Mouse (Mus musculus) layer of hippocampus, adult 9-10 months (tissue): ENCODE results near the gene Pgam1.
"Not testable (repeated sequence)": the region's sequence is repeated elsewhere in the genome, so short reads cannot be mapped to it uniquely, and the experiment has no call there.

Experiments
- DNase-seq: peaks from one replicate; pipeline ENCODE4 v3.0.0; 2022; ENCODE audit warnings: low spot score

The Pgam1 gene

GRCm38 (mm10) chr19:41912121-41913080, 678 bp downstream of the Pgam1 start:
- no peak for DNase-seq

DNA sequence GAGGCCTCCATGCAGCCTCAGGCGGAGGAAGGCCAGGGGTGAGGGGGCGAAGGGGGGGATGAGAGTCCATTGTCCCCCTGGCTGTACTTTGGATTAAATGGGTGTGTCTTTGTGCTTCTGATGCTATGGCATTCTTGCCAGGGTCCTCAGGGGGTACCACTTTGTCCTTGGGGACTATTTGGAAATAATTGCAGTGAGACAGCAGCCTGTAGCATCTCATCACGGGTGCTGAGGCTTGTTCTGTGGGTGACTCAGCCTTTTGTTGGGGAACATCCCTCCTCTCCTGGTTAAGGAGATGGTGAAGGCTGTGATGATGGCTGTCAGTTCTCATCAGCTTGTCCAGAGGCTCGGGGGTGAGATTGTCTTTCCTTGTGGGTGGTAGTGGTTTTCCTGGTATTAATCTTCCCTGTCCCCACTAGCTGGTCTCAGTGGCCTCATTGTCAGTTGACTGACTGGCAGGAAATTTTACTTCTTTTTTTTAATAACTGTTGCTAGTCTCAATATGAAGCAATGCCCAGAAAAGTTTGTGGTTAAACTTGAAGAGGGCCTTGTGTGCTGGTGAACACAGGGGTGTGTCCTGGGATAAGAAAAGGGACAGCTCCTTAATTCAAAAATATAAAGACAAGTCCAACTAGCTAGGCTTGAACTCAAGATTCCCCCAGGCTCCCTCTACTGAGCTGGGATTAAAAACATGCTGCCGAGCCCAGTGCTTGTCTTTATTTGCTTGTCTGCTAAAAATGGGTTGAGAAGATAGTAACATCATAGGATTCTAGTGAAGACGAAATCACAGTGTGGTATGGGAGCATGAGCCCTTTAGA, 2.3 kb downstream of the Pgam1 start:
- no peak for DNase-seq

GRCm38 (mm10) chr19:41914592-41914882, 2.8 kb downstream of the Pgam1 start:
- DNase-seq, result not testable (repeated sequence)

GRCm38 (mm10) chr19:41915294-41915693, 3.6 kb downstream of the Pgam1 start:
- DNase-seq, result no peak

DNA sequence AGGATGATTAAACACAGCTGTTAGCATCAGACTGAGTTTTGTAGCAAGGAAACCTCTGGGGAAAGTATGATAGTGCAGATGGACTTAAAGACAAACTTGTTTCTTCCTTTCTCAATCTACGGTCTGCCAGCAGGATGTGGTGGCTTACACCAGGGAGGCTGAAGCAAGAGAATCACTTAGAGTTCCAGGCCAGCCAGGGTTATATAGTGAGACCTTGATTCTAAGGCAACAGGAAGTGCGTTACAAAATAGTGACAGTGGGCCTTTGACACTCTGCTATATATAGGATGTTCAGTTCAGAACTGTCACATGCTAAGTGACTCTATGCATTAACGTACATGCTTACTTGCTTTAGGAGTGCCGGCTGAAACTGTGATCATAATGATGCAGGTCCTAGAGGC, 5.1 kb downstream of the Pgam1 start:
- DNase-seq, result no peak

GRCm38 (mm10) chr19:41919471-41919870, 7.7 kb downstream of the Pgam1 start:
- DNase-seq, result no peak

GRCm38 (mm10) chr19:41920412-41921067, 8.8 kb downstream of the Pgam1 start:
- no peak for DNase-seq

DNA sequence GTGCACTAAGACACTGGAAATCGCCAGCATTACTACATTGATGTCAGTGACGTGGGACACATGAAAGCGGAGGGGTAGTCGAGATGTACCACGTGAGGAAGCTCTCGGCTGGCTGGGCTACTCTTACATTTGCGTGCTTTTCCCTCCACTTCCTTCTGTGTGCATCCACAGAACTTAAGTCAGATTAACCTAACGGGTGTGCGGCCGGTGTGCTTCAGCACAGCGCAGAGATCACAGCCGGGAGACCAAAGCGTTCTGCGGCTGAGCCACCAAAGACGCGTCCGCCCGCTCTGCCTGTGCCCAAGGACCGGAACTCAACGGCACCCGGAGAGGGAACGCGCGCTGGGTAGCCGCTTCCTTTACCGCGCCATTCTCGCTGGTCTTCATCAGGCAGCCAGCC, 21.0 kb downstream of the Pgam1 start:
- DNase-seq, result no peak

- peak; percentile 100 for DNase-seq
Measured at GRCm38 (mm10) chr19:41933179-41934086, 21.7 kb downstream of the Pgam1 start, which contains the start of the genes Exosc1 and Zdhhc16. Exosc1 (minus strand) TSS chr19:41933423. Zdhhc16 (plus strand) TSS chr19:41933480.

DNA sequence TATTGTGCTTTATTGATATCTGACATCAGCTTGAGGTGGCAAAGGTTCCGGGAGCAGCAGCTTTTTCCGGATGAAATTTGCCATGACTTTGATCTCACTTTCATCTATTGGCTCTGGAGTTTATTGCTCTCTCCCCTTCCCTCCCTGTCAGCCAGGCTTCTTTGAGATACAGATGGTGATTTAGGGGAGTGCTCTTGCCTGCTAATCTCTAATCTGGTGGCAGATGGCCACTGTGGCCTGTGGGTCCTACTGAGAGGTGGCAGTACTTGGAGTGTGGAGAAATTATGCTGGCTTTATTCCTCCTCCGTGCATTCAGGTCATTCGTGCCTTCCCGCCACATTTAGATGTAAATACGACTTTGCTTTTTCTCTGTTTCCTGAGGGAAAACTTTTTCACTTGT, 22.4 kb downstream of the Pgam1 start:
- DNase-seq, result no peak

DNA sequence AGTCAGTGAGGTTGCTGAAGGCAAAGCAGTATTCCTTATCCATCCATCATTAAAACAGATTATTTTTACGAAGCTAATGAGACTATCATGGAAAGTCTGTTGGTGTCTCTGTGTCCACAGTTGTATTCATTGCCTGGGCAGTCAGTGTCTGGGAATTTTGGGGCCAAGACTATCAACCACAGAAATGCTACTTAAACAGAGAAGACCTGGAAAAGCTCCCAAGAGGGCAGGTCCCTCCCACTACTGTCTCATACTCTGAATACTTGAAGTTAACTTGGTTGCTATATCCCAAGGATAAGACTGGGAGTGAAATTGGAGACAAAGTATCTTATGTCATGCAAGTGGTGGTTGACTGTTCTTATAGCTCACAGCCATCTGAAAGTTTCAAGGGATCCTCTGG, 24.2 kb downstream of the Pgam1 start:
- no peak for DNase-seq

GRCm38 (mm10) chr19:41938539-41938938, 26.8 kb downstream of the Pgam1 start:
- no peak for DNase-seq

DNA sequence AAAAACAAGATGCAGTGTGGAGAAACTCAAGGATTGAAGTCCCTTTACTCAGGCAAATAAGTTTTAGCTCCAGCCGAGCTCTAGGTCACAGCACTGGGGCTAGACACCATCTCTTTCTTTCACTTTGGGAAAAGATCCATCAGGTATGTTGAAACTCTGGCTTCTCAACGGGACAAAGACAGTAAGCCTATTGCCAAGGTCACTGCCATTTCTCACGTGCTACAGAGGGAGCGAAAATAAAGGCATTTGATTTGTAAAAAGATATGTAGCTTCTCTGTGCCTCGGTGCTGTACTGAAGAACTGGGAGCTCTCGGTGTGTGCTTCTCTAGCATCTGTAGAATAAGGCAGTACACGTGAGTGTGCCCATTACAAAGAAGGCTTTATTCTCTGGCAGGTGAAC, 32.1 kb downstream of the Pgam1 start:
- DNase-seq, result no peak

GRCm38 (mm10) chr19:41952287-41952686, 40.6 kb downstream of the Pgam1 start:
- no peak for DNase-seq

- DNase-seq, result peak; percentile 25
Measured at GRCm38 (mm10) chr19:41953574-41953973, 41.9 kb downstream of the Pgam1 start.
